Mouse (Mus musculus): ENCODE measurements at regions not wholly inside any gene's neighbourhood (a gene's known extent, or its start where the extent isn't known, plus 50 kb on each side); places are given as distances from the start of the nearest gene placed in this dataset.

- ATAC-seq (ENCODE audit: insufficient read depth, low FRiP score, low TSS enrichment): peak; percentile 60
- H3K4me3 ChIP-seq (ENCODE audit: low read depth, low read length): no peak overlapping the region
- H3K27ac ChIP-seq (ENCODE audit: low read depth, low read length): no peak overlapping the region
- DNase-seq (ENCODE audit: low spot score): no peak
- H3K9me3 ChIP-seq (ENCODE audit: control insufficient read depth, low read length): no peaks in the 10 kb centered on the region
- H3K36me3 ChIP-seq (ENCODE audit: control insufficient read depth, insufficient read depth, low read length): no peaks in the 10 kb centered on the region
- H3K4me2 ChIP-seq (ENCODE audit: low read depth): no peak overlapping the region
- 32% methylated on average over 11 of the region's 14 CpGs for WGBS
- no peak overlapping the region for H3K9ac ChIP-seq (ENCODE audit: low read length)
- no peaks in the 10 kb centered on the region for H3K27me3 ChIP-seq (ENCODE audit: control insufficient read depth, insufficient read depth, low read length)
- no peaks in the 10 kb centered on the region for H3K4me1 ChIP-seq (ENCODE audit: control insufficient read depth, insufficient read depth, low read length)
Observed at GRCm38 (mm10) chr3:19061488-19062248, 566.8 kb downstream of the 1700064H15Rik start.

- H3K27me3 ChIP-seq (ENCODE audit: control insufficient read depth, insufficient read depth, low read length): no peaks in the 10 kb centered on the region
Observed at GRCm38 (mm10) chr3:19062249-19062859, 566.1 kb downstream of the 1700064H15Rik start.

GRCm38 (mm10) chr3:19067141-19067757 lies 561.2 kb downstream of the 1700064H15Rik start:
- Histone ChIP-seq H3K27ac (ENCODE audit: low read depth, low read length) (no peak overlapping the region), H3K4me1 (ENCODE audit: control insufficient read depth, insufficient read depth, low read length) (no peaks in the 10 kb centered on the region), H3K36me3 (ENCODE audit: control insufficient read depth, insufficient read depth, low read length) (no peaks in the 10 kb centered on the region), H3K4me2 (ENCODE audit: low read depth) (no peak overlapping the region), H3K9ac (ENCODE audit: low read length) (no peak overlapping the region), H3K4me3 (ENCODE audit: low read depth, low read length) (no peak overlapping the region), H3K9me3 (ENCODE audit: control insufficient read depth, low read length) (no peaks in the 10 kb centered on the region), H3K27me3 (ENCODE audit: control insufficient read depth, insufficient read depth, low read length) (no peaks in the 10 kb centered on the region)
- WGBS: 80% methylated on average over 3 of the region's 3 CpGs
- DNase-seq (ENCODE audit: low spot score): no peak
- no peak for ATAC-seq (ENCODE audit: insufficient read depth, low FRiP score, low TSS enrichment)

More at GRCm38 (mm10) chr3:19062249-19062859, 566.1 kb downstream of the 1700064H15Rik start:
- H3K9ac ChIP-seq (ENCODE audit: low read length): no peak overlapping the region
- ATAC-seq (ENCODE audit: insufficient read depth, low FRiP score, low TSS enrichment) (peak; percentile 36), DNase-seq (ENCODE audit: low spot score) (peak; percentile 40)
- WGBS: 40% methylated on average over 6 of the region's 6 CpGs
- no peak overlapping the region for H3K4me3 ChIP-seq (ENCODE audit: low read depth, low read length)
- no peak overlapping the region for H3K27ac ChIP-seq (ENCODE audit: low read depth, low read length)
- no peaks in the 10 kb centered on the region for H3K4me1 ChIP-seq (ENCODE audit: control insufficient read depth, insufficient read depth, low read length)
- H3K9me3 ChIP-seq (ENCODE audit: control insufficient read depth, low read length): no peaks in the 10 kb centered on the region
- H3K4me2 ChIP-seq (ENCODE audit: low read depth): no peak overlapping the region
- no peaks in the 10 kb centered on the region for H3K36me3 ChIP-seq (ENCODE audit: control insufficient read depth, insufficient read depth, low read length)

Measured in neural tube, embryonic 11.5 days (tissue).